Mouse (Mus musculus) thymus, adult 18-20 months (tissue): ENCODE measurements around the gene Det1.

Source experiments
- DNase-seq, 2 experiments: peaks; one replicate each; pipeline ENCODE4 v3.0.0; 2022; ENCODE audit warnings: mixed read lengths in 2 of 2

Det1 gene

GRCm38 (mm10) chr7:78846066-78846716, 872 bp downstream of the Det1 start:
- DNase-seq = no peak

GRCm38 (mm10) chr7:78841601-78842000, 5.5 kb downstream of the Det1 start:
- DNase-seq = no peak

GRCm38 (mm10) chr7:78837250-78837649, 9.8 kb downstream of the Det1 start:
- DNase-seq = no peak

- no peak for DNase-seq
Measured at GRCm38 (mm10) chr7:78835656-78836055, 11.4 kb downstream of the Det1 start.

GRCm38 (mm10) chr7:78827749-78828362, 19.2 kb downstream of the Det1 start:
- DNase-seq = no peak

GRCm38 (mm10) chr7:78826682-78827385, 20.2 kb downstream of the Det1 start:
- DNase-seq = no peak

GRCm38 (mm10) chr7:78818336-78818735, 28.7 kb downstream of the Det1 start:
- no peak for DNase-seq

GRCm38 (mm10) chr7:78814766-78815165, 32.3 kb downstream of the Det1 start:
- DNase-seq = no peak

- no peak for DNase-seq
Measured at GRCm38 (mm10) chr7:78813791-78814190, 33.3 kb downstream of the Det1 start.

GRCm38 (mm10) chr7:78807192-78807591, 39.9 kb downstream of the Det1 start:
- DNase-seq = no peak

GRCm38 (mm10) chr7:78803841-78804240, 43.2 kb downstream of the Det1 start:
- DNase-seq = no peak

GRCm38 (mm10) chr7:78799730-78800496, 47.1 kb downstream of the Det1 start:
- no peak for DNase-seq

- no peak for DNase-seq
Measured at GRCm38 (mm10) chr7:78797843-78798455, 49.1 kb downstream of the Det1 start.

GRCm38 (mm10) chr7:78796624-78797023, 50.4 kb downstream of the Det1 start:
- no peak for DNase-seq

- no peak for DNase-seq
Measured at GRCm38 (mm10) chr7:78794571-78795092, 52.4 kb downstream of the Det1 start.

GRCm38 (mm10) chr7:78793895-78794570, 53.0 kb downstream of the Det1 start:
- no peak for DNase-seq

GRCm38 (mm10) chr7:78791359-78792222, 55.5 kb downstream of the Det1 start:
- DNase-seq = peak in 1 of 2 experiments; percentile 26

GRCm38 (mm10) chr7:78787793-78788380, 59.2 kb downstream of the Det1 start:
- no peak for DNase-seq

GRCm38 (mm10) chr7:78785906-78786305, 61.2 kb downstream of the Det1 start:
- no peak for DNase-seq
